Mouse (Mus musculus) liver, adult 2 months (tissue): ENCODE results near the gene Hist1h4d. TPM values are rescaled to one million over a fixed set of nuclear protein-coding genes. Genes with fewer than 3 reads are reported as not detected.
A peak's percentile ranks its signal among the peaks of the same experiment; 100 is the strongest.
"Not testable (repeated sequence)": the region's sequence is repeated elsewhere in the genome, so short reads cannot be mapped to it uniquely, and the experiment has no call there.

ENCODE experiments used
- DNase-seq: peaks from one replicate; pipeline ENCODE4 v3.0.0-alpha.2; 2011; ENCODE audit warnings: low read depth, low spot score; ENCODE audit errors: extremely low read depth
- H3K27ac ChIP-seq: fragments of 200-500 bp; replicated peaks from 2 replicates; pipeline ENCODE4 v1.5.1; 2012; ENCODE audit warnings: low read depth, mild to moderate bottlenecking, control low read depth, inconsistent platforms, low read length; ENCODE audit not compliant: insufficient read depth
- H3K27me3 ChIP-seq: fragments of 200-500 bp; 2 replicates; pipeline ENCODE4 v1.6.1; 2012; ENCODE audit warnings: mild to moderate bottlenecking, moderate library complexity, low read length, inconsistent platforms; ENCODE audit not compliant: control insufficient read depth, insufficient read depth
- H3K36me3 ChIP-seq: fragments of 200-500 bp; 2 replicates; pipeline ENCODE4 v1.6.1; 2012; ENCODE audit warnings: low read length, inconsistent platforms; ENCODE audit not compliant: control insufficient read depth, insufficient read depth
- H3K4me1 ChIP-seq: fragments of 200-500 bp; 2 replicates; pipeline ENCODE4 v1.6.1; 2011; ENCODE audit warnings: low read length; ENCODE audit not compliant: control insufficient read depth, insufficient read depth
- H3K4me3 ChIP-seq: fragments of 200-500 bp; 2 replicates; pipeline ENCODE4 v1.5.1; 2011; ENCODE audit warnings: low read depth, mild to moderate bottlenecking, control low read depth, low read length, moderate library complexity; ENCODE audit not compliant: insufficient read depth
- H3K79me2 ChIP-seq: fragments of 200-500 bp; 2 replicates; pipeline ENCODE4 v1.6.1; 2012; ENCODE audit warnings: inconsistent platforms, mild to moderate bottlenecking, low read length, moderate library complexity; ENCODE audit not compliant: control insufficient read depth, insufficient read depth
- H3K9ac ChIP-seq: fragments of 200-500 bp; 2 replicates; pipeline ENCODE4 v1.6.1; 2012; ENCODE audit warnings: low read depth, mild to moderate bottlenecking, control low read depth, inconsistent platforms, low read length
- CTCF ChIP-seq: fragments of 200-500 bp; IDR thresholded peaks from 2 replicates; pipeline ENCODE4 v1.5.1; 2011; ENCODE audit warnings: low read depth, low read length, control low read depth
- POLR2A ChIP-seq: fragments of 200-500 bp; IDR thresholded peaks from 2 replicates; pipeline ENCODE4 v1.6.1; 2011; ENCODE audit warnings: low read length, control low read depth; ENCODE audit not compliant: insufficient read depth; ENCODE audit errors: extremely low read depth
- WGBS: fragments of 180-500 bp; shearing (Covaris S2); methylation state at CpG from one replicate; pipeline ENCODE4 v1.1.7; 2018; 5-methylcytosine and 5-hydroxymethylcytosine counted together
- polyA plus RNA-seq: library from polyadenylated mRNA; depleted of rRNA; stranded (reverse); fragments of >200 nt; gene quantifications from 2 replicates; pipeline ENCODE4 v1.2.3, GENCODE M21; 2012
- total RNA-seq: library from RNA; depleted of rRNA; stranded (reverse); fragments of >200 nt; gene quantifications from 2 replicates; pipeline ENCODE4 v1.2.3, GENCODE M21; 2014

Hist1h4d gene
- total and polyA plus RNA-seq, 2 experiments: 2.1 to 162 TPM

GRCm38 (mm10) chr13:23620056-23620732, 38.8 kb downstream of the Hist1h4d start:
- peak overlapping the region; percentile 86 for H3K27ac ChIP-seq
- no peaks in the 10 kb centered on the region; the same call in 1 of the 2 replicates for H3K4me1 ChIP-seq
- H3K27me3 ChIP-seq: no peaks in the 10 kb centered on the region
- DNase-seq: no peak
- peak overlapping the region; percentile 35 for H3K9ac ChIP-seq
- peak overlapping the region; percentile 37; the same call in 1 of the 2 replicates for H3K4me3 ChIP-seq
- TF ChIP-seq CTCF: no peak
- no peak for TF ChIP-seq POLR2A
- 46% methylated on average over 12 of the region's 12 CpGs for WGBS
- H3K79me2 ChIP-seq: no peaks in the 10 kb centered on the region
- no peaks in the 10 kb centered on the region for H3K36me3 ChIP-seq

- Histone ChIP-seq H3K36me3 (no peaks in the 10 kb centered on the region), H3K27me3 (no peaks in the 10 kb centered on the region), H3K4me3 (peak within 1 kb of the TSS; percentile 84), H3K27ac (peak within 1 kb of the TSS; percentile 86), H3K9ac (peak within 1 kb of the TSS; percentile 80), H3K79me2 (no peaks in the 10 kb centered on the region), H3K4me1 (no peaks in the 10 kb centered on the region; the same call in 1 of the 2 replicates)
- TF ChIP-seq CTCF (no peak), POLR2A (no peak)
- peak; percentile 97 for DNase-seq
- under 1% methylated on average over 27 of the region's 27 CpGs for WGBS
Measured at GRCm38 (mm10) chr13:23620733-23621531, 39.5 kb downstream of the Hist1h4d start, which contains the start of gene Hist1h2be. TSS of gene Hist1h2be (minus strand) at chr13:23621124.

GRCm38 (mm10) chr13:23621532-23622174, 40.3 kb downstream of the Hist1h4d start:
- 1% methylated on average over 18 of the region's 18 CpGs for WGBS
- H3K4me1 ChIP-seq: no peaks in the 10 kb centered on the region; the same call in 1 of the 2 replicates
- TF ChIP-seq CTCF: no peak
- no peak for TF ChIP-seq POLR2A
- H3K27ac ChIP-seq: peak overlapping the region; percentile 81
- DNase-seq: peak; percentile 89
- no peaks in the 10 kb centered on the region for H3K27me3 ChIP-seq
- peak overlapping the region; percentile 84 for H3K4me3 ChIP-seq
- H3K36me3 ChIP-seq: no peaks in the 10 kb centered on the region
- H3K9ac ChIP-seq: peak overlapping the region; percentile 80
- no peaks in the 10 kb centered on the region for H3K79me2 ChIP-seq

- H3K27me3 ChIP-seq: not testable (repeated sequence)
Measured at GRCm38 (mm10) chr13:23622175-23622671, 40.8 kb downstream of the Hist1h4d start, which contains the start of gene Hist1h1e. TSS of gene Hist1h1e (minus strand) at chr13:23622558.

GRCm38 (mm10) chr13:23622861-23623450, 41.6 kb downstream of the Hist1h4d start:
- 23% methylated on average over 7 of the region's 7 CpGs for WGBS
- DNase-seq: peak; percentile 48
- H3K36me3 ChIP-seq: no peaks in the 10 kb centered on the region
- H3K4me3 ChIP-seq: peak overlapping the region; percentile 33; the same call in 1 of the 2 replicates
- no peaks in the 10 kb centered on the region; the same call in 1 of the 2 replicates for H3K4me1 ChIP-seq
- H3K79me2 ChIP-seq: no peaks in the 10 kb centered on the region
- no peaks in the 10 kb centered on the region for H3K27me3 ChIP-seq
- no peak overlapping the region for H3K9ac ChIP-seq
- no peak for TF ChIP-seq POLR2A
- TF ChIP-seq CTCF: no peak
- peak overlapping the region; percentile 35; the same call in 1 of the 2 replicates for H3K27ac ChIP-seq

More at GRCm38 (mm10) chr13:23622175-23622671, 40.8 kb downstream of the Hist1h4d start, which contains the start of gene Hist1h1e:
- peak within 1 kb of the TSS; percentile 81 for H3K27ac ChIP-seq
- not testable (repeated sequence) for H3K79me2 ChIP-seq, H3K4me1 ChIP-seq, H3K36me3 ChIP-seq
- peak within 1 kb of the TSS; percentile 80 for H3K9ac ChIP-seq
- under 1% methylated on average over 53 of the region's 53 CpGs for WGBS
- peak within 1 kb of the TSS; percentile 84 for H3K4me3 ChIP-seq
- peak; percentile 97 for TF ChIP-seq POLR2A
- peak; percentile 77 for DNase-seq
